In genomic region chr7:45705873-45706281, GRCm38 (mm10) we compare ENCODE assay signal across 8 mouse cellular contexts. TPM values are rescaled to one million over a fixed set of nuclear protein-coding genes. Genes with fewer than 3 reads are reported as not detected.
DNase-seq lines count a peak whose midpoint lies in the region; ATAC-seq and TF ChIP-seq lines count a peak whose summit lies in the region.

No protein-coding gene starts in this region.

- H3K27me3 ChIP-seq in intestine, postnatal 0 days (replicated peaks; ENCODE audit: control insufficient read depth, insufficient read depth, low read length) = no peaks in the 10 kb centered on the region
- peaks cover 7% of the 10 kb centered on the region; the same call in 1 of the 2 replicates for H3K27me3 ChIP-seq in limb, embryonic 10.5 days (ENCODE audit: low read depth, poor library complexity, severe bottlenecking)
- H3K27me3 ChIP-seq in midbrain, embryonic 13.5 days = no peaks in the 10 kb centered on the region
- no peaks in the 10 kb centered on the region for H3K27me3 ChIP-seq in testis, adult 2 months (ENCODE audit: control insufficient read depth, insufficient read depth, low read length)

- peak overlapping the region; percentile 95 for H3K4me2 ChIP-seq in intestine, postnatal 0 days (replicated peaks; ENCODE audit: low read depth)
- peak overlapping the region; percentile 98 for H3K4me2 ChIP-seq in midbrain, embryonic 13.5 days (replicated peaks)

- H3K9me3 ChIP-seq in intestine, postnatal 0 days (ENCODE audit: control insufficient read depth) = no peaks in the 10 kb centered on the region
- H3K9me3 ChIP-seq in limb, embryonic 10.5 days (replicated peaks) = no peaks in the 10 kb centered on the region
- no peaks in the 10 kb centered on the region for H3K9me3 ChIP-seq in midbrain, embryonic 13.5 days

- no peak for TF ChIP-seq CTCF in intestine, postnatal 0 days (IDR thresholded peaks at IDR 0.05; ENCODE audit: low read depth)
- TF ChIP-seq CTCF in testis, adult 2 months (IDR thresholded peaks at IDR 0.05; ENCODE audit: control insufficient read depth, insufficient read depth, insufficient replicate concordance, low read depth, low read length) = no peak

- 1% methylated on average over 7 of the region's 7 CpGs for WGBS in intestine, postnatal 0 days
- 0% methylated on average over 7 of the region's 7 CpGs for WGBS in limb, embryonic 10.5 days
- 0% methylated on average over 7 of the region's 7 CpGs for WGBS in midbrain, embryonic 13.5 days

- TF ChIP-seq POLR2A in testis, adult 2 months (IDR thresholded peaks at IDR 0.05; ENCODE audit: control insufficient read depth, low read depth, low read length) = peak; percentile 40; the same call in 1 of the 2 replicates

- peaks cover 11% of the 10 kb centered on the region; the same call in 1 of the 2 replicates for H3K36me3 ChIP-seq in intestine, postnatal 0 days (ENCODE audit: control insufficient read depth, insufficient read depth)
- peaks cover 15% of the 10 kb centered on the region for H3K36me3 ChIP-seq in limb, embryonic 10.5 days
- peaks cover 12% of the 10 kb centered on the region for H3K36me3 ChIP-seq in midbrain, embryonic 13.5 days
- no peaks in the 10 kb centered on the region for H3K36me3 ChIP-seq in testis, adult 2 months (ENCODE audit: control insufficient read depth, insufficient read depth, low read length)

- H3K9ac ChIP-seq in intestine, postnatal 0 days (ENCODE audit: low read depth, low read length) = peak overlapping the region; percentile 84
- peak overlapping the region; percentile 80 for H3K9ac ChIP-seq in midbrain, embryonic 13.5 days (replicated peaks)

- peak; percentile 65 for DNase-seq in retina, adult 2 months (ENCODE audit: low read depth, low spot score)
- DNase-seq in retina, embryonic 14.5 days (ENCODE audit: low spot score) = no peak
- DNase-seq in cerebellum, postnatal 25 days = peak; percentile 83 to 85
- peak; percentile 90 to 91 for DNase-seq in gastrocnemius, postnatal 36 days
- peak; percentile 77 for DNase-seq in limb, embryonic 10.5 days (ENCODE audit: low spot score)

- ATAC-seq in intestine, postnatal 0 days = no peak
- ATAC-seq in midbrain, embryonic 13.5 days = no peak

- H3K4me3 ChIP-seq in intestine, postnatal 0 days (ENCODE audit: low read depth, low read length) = peak overlapping the region; percentile 56
- H3K4me3 ChIP-seq in limb, embryonic 10.5 days = peak overlapping the region; percentile 81
- H3K4me3 ChIP-seq in midbrain, embryonic 13.5 days (replicated peaks) = peak overlapping the region; percentile 57
- peak overlapping the region; percentile 87 for H3K4me3 ChIP-seq in testis, adult 2 months (ENCODE audit: control insufficient read depth, low read depth, low read length)

- H3K27ac ChIP-seq in intestine, postnatal 0 days (ENCODE audit: low read depth, low read length) = peak overlapping the region; percentile 98
- H3K27ac ChIP-seq in limb, embryonic 10.5 days = peak overlapping the region; percentile 90
- H3K27ac ChIP-seq in midbrain, embryonic 13.5 days = no peak overlapping the region
- peak overlapping the region; percentile 98 for H3K27ac ChIP-seq in testis, adult 2 months (ENCODE audit: control insufficient read depth, insufficient read depth, low read depth, low read length)

- H3K4me1 ChIP-seq in intestine, postnatal 0 days (replicated peaks; ENCODE audit: control insufficient read depth, insufficient read depth, low read length) = peaks cover 31% of the 10 kb centered on the region
- peaks cover 69% of the 10 kb centered on the region for H3K4me1 ChIP-seq in limb, embryonic 10.5 days
- peaks cover 91% of the 10 kb centered on the region for H3K4me1 ChIP-seq in midbrain, embryonic 13.5 days (replicated peaks)
- peaks cover 57% of the 10 kb centered on the region for H3K4me1 ChIP-seq in testis, adult 2 months (ENCODE audit: control insufficient read depth, insufficient read depth, low read length)

- intact Hi-C loops in gastrocnemius, postnatal 36 days (cut with DNase I) = no loop called here

RNA-seq across cellular contexts. Expression of gene Dbp, which starts 1.0 kb away (rescaled TPM):
- 100 to 1,000 TPM in 1 of 2 experiments, 10 to 100 TPM in 1; 52.8 to 118 TPM for total RNA-seq in gastrocnemius, postnatal 36 days (2021)
- polyA plus RNA-seq in intestine, postnatal 0 days (2015; fragmentation: Nextera tagmentation; extraction: Ambion mirVana) = 6.9 and 8.6 TPM in 2 replicates
- polyA plus RNA-seq in limb, embryonic 10.5 days (2016; fragmentation: Nextera tagmentation; extraction: Ambion mirVana) = 3.7 and 4.7 TPM in 2 replicates
- polyA plus RNA-seq in midbrain, embryonic 13.5 days (2015; fragmentation: Nextera tagmentation; extraction: Ambion mirVana) = 3.4 and 4.0 TPM in 2 replicates
- polyA plus RNA-seq in testis, adult 2 months (2012; rRNA removed) = 11.2 and 12.9 TPM in 2 replicates

RNA-seq across cellular contexts. Expression of gene Car11, which starts 6.2 kb away (rescaled TPM):
- total RNA-seq in gastrocnemius, postnatal 36 days (2021) = 1 to 10 TPM; 7.7 to 9.5 TPM
- polyA plus RNA-seq in intestine, postnatal 0 days (2015; fragmentation: Nextera tagmentation; extraction: Ambion mirVana) = 2.1 and 2.7 TPM in 2 replicates
- polyA plus RNA-seq in limb, embryonic 10.5 days (2016; fragmentation: Nextera tagmentation; extraction: Ambion mirVana) = 2.2 and 4.9 TPM in 2 replicates
- 35.9 and 40.0 TPM in 2 replicates for polyA plus RNA-seq in midbrain, embryonic 13.5 days (2015; fragmentation: Nextera tagmentation; extraction: Ambion mirVana)
- 2.3 and 3.3 TPM in 2 replicates for polyA plus RNA-seq in testis, adult 2 months (2012; rRNA removed)

RNA-seq across cellular contexts. Expression of gene Rpl18, which starts 9.4 kb away (rescaled TPM):
- total RNA-seq in gastrocnemius, postnatal 36 days (2021) = 100 to 1,000 TPM; 396 to 453 TPM
- polyA plus RNA-seq in intestine, postnatal 0 days (2015; fragmentation: Nextera tagmentation; extraction: Ambion mirVana) = 708 and 740 TPM in 2 replicates
- 1,218 and 1,459 TPM in 2 replicates for polyA plus RNA-seq in limb, embryonic 10.5 days (2016; fragmentation: Nextera tagmentation; extraction: Ambion mirVana)
- 643 and 684 TPM in 2 replicates for polyA plus RNA-seq in midbrain, embryonic 13.5 days (2015; fragmentation: Nextera tagmentation; extraction: Ambion mirVana)
- polyA plus RNA-seq in testis, adult 2 months (2012; rRNA removed) = 517 and 652 TPM in 2 replicates

RNA-seq across cellular contexts. Expression of gene Sec1, which starts 11.7 kb away (rescaled TPM):
- under 1 TPM; 0.12 to 0.26 TPM for total RNA-seq in gastrocnemius, postnatal 36 days (2021)
- 0.08 and 0.25 TPM in 2 replicates for polyA plus RNA-seq in intestine, postnatal 0 days (2015; fragmentation: Nextera tagmentation; extraction: Ambion mirVana)
- 0.54 and 0.83 TPM in 2 replicates for polyA plus RNA-seq in limb, embryonic 10.5 days (2016; fragmentation: Nextera tagmentation; extraction: Ambion mirVana)
- 0.17 and 0.31 TPM in 2 replicates for polyA plus RNA-seq in midbrain, embryonic 13.5 days (2015; fragmentation: Nextera tagmentation; extraction: Ambion mirVana)
- polyA plus RNA-seq in testis, adult 2 months (2012; rRNA removed) = 61.0 and 71.6 TPM in 2 replicates

RNA-seq across cellular contexts. Expression of gene Sphk2, which starts 11.9 kb away (rescaled TPM):
- total RNA-seq in gastrocnemius, postnatal 36 days (2021) = 10 to 100 TPM; 12.2 to 12.7 TPM
- polyA plus RNA-seq in intestine, postnatal 0 days (2015; fragmentation: Nextera tagmentation; extraction: Ambion mirVana) = 55.1 and 55.9 TPM in 2 replicates
- polyA plus RNA-seq in limb, embryonic 10.5 days (2016; fragmentation: Nextera tagmentation; extraction: Ambion mirVana) = 45.5 and 49.3 TPM in 2 replicates
- polyA plus RNA-seq in midbrain, embryonic 13.5 days (2015; fragmentation: Nextera tagmentation; extraction: Ambion mirVana) = 24.3 and 27.1 TPM in 2 replicates
- 33.4 and 34.6 TPM in 2 replicates for polyA plus RNA-seq in testis, adult 2 months (2012; rRNA removed)
